Mouse (Mus musculus): ENCODE results near the gene Slc15a1.
"Not testable (repeated sequence)": the region's sequence is repeated elsewhere in the genome, so short reads cannot be mapped to it uniquely, and the experiment has no call there.

The Slc15a1 gene

GRCm38 (mm10) chr14:121413726-121414125 lies 91.3 kb downstream of the Slc15a1 start:
- not testable (repeated sequence) for DNase-seq (ENCODE audit: low read depth in 2 of 2, low spot score in 2 of 2)
